Mouse (Mus musculus): ENCODE data around the gene Fbxl8. TPM values are rescaled to one million over a fixed set of nuclear protein-coding genes. Genes with fewer than 3 reads are reported as not detected.
"Not testable (repeated sequence)": the region's sequence is repeated elsewhere in the genome, so short reads cannot be mapped to it uniquely, and the experiment has no call there.

Gene Fbxl8
- total RNA-seq (2021), result 1 to 10 TPM; 3.2 to 3.5 TPM
- long read RNA-seq, experiment 1, result 0 reads
- long read RNA-seq, experiment 2, partial matches to known transcripts, result 1 of 6 reads
- long read RNA-seq, experiment 2, other reads (novel, unspliced or antisense), result 3 of 6 reads

DNA sequence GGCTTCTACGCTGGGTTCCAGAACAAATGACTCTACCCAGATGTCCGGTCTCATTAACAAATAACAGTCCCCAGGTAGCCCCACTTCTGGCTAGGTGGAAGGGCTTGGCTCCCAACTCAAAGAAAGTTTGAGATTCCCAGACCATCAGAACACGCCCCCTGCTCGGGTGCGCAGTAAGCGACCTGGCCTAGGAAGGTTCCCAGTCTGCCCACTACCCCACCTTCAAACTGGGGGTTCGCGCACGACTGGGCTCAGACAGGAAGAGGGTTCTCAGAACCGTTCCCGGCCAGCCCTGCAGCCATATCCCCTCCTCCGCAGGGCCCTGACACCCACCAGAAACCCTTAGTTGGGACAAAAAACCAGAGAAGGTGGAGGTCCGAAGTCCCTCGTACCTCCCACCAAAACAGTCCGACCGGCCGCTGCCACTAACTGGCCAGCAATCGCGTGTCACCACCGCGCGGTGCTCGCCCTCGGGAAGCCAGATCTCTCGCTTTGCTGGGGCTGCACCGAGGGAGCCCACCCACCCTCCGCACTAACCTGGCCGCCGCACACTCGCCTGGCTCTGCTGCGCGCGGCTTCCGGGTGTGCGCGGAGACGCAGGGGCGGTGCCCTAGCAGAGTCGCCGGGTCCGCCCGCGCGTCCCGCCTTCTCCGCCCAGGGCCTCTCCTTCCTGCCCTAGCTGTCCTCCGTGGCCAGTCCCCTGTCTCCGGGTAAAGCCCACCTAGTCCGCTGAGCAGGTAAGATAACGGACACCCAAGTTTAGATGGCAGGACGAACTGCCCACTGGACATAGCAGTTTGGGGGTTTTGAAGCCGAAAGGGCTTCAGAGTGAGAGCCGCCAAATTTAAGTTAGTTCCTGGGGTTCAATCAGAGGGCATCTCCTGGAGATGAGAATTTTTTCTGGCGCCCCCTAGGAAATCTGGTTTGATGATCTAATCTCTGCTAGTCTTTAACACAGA, at the start of gene Fbxl8, which contains the start of gene Tradd:
Gene Fbxl8, plus strand, starts transcription at position 625 of the 959 bp plus-strand sequence.
Gene Tradd, minus strand, starts transcription at position 586 of the 959 bp plus-strand sequence.
- DNase-seq (ENCODE audit: low spot score in 2 of 2), result peak; percentile 40 to 60

GRCm38 (mm10) chr8:105217926-105218522, 46.4 kb upstream of the Fbxl8 start:
- DNase-seq (ENCODE audit: low spot score in 2 of 2), result no peak

DNA sequence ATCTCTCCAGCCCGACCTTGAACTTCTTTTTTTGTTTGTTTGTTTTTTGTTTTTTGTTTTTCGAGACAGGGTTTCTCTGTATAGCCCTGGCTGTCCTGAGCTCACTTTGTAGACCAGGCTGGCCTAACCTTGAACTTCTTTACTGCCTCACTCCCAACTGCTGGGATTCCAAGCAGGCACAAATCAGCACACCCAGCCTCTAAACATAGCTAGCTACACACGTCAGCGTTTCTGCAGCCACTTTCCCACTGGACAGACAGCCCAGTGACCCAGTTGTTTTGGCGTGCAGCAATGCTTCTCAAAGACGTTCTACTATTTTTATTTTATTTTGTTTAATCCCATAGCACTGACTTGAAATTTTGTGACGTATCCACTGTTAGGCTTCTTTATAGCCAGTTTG, 40.6 kb upstream of the Fbxl8 start:
- no peak for DNase-seq (ENCODE audit: low spot score in 2 of 2)

GRCm38 (mm10) chr8:105224413-105225271, 39.8 kb upstream of the Fbxl8 start, which contains the start of gene D230025D16Rik:
Gene D230025D16Rik (plus strand): TSS chr8:105225145.
- peak; percentile 91 to 92 for DNase-seq (ENCODE audit: low spot score in 2 of 2)

DNA sequence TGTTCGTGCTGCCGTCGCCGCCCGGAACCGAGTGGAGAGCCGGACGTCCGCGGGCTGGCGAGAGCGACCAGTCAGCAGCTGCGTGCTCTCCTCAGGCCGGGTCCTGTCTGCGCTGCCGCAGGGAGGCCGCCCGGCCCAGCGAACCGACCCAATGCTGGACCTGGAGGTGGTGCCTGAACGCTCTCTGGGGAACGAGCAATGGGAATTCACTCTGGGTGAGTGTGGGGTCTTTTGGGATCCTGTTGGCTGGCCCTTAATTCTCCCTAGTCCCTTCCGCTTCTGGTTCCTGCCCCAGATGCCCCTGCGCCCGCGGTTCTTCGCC, 39.2 kb upstream of the Fbxl8 start:
- DNase-seq (ENCODE audit: low spot score in 2 of 2), result no peak

- DNase-seq (ENCODE audit: low spot score in 2 of 2), result no peak
Observed at GRCm38 (mm10) chr8:105225917-105226316, 38.5 kb upstream of the Fbxl8 start.

- DNase-seq (ENCODE audit: low spot score in 2 of 2), result no peak
Observed at GRCm38 (mm10) chr8:105231503-105232320, 32.7 kb upstream of the Fbxl8 start.

GRCm38 (mm10) chr8:105232321-105232693, 32.1 kb upstream of the Fbxl8 start:
- DNase-seq (ENCODE audit: low spot score in 2 of 2), result not testable (repeated sequence)

- DNase-seq (ENCODE audit: low spot score in 2 of 2), result no peak
Observed at GRCm38 (mm10) chr8:105233126-105233935, 31.1 kb upstream of the Fbxl8 start.

DNA sequence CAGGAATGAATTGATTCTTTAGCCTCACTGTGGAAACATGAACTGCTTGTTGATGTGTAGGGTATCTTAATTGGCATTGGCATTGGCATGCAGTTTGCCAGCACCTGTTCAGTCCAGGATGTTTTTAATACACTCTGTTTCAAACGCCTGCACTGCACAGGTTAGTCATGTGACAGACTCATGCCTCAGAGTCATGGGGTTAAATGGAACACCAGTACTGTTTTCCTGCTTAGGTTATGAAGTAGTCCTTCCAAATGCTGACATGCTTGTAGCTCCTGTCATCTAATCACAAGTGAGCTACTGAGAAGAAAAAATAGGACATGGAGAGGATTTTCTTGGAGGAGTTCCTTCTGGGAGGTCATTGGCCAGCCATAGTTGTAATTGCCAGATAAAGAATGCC, 29.2 kb upstream of the Fbxl8 start:
- DNase-seq (ENCODE audit: low spot score in 2 of 2), result no peak

- DNase-seq (ENCODE audit: low spot score in 2 of 2), result no peak
Observed at GRCm38 (mm10) chr8:105237442-105238142, 26.9 kb upstream of the Fbxl8 start.

DNA sequence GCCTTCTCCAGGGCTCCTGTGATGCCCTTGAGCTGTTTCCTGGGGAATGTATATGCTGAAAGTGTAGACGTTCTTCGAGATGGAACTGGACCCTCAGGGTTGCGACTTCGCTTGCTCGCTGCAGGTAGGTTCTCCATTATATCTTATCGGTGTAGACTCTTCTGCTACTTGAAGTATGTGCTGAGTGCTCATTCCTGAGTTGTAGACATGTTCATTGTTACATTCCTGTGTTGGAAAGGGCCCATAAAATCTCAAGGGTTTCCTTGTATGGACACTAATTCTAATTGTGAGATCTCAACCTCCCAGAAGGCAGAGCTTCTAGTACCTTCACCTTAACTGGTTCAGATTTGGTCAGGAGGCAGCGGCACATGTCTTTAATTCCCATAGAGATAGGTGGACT, 23.4 kb upstream of the Fbxl8 start:
- DNase-seq (ENCODE audit: low spot score in 2 of 2), result no peak

DNA sequence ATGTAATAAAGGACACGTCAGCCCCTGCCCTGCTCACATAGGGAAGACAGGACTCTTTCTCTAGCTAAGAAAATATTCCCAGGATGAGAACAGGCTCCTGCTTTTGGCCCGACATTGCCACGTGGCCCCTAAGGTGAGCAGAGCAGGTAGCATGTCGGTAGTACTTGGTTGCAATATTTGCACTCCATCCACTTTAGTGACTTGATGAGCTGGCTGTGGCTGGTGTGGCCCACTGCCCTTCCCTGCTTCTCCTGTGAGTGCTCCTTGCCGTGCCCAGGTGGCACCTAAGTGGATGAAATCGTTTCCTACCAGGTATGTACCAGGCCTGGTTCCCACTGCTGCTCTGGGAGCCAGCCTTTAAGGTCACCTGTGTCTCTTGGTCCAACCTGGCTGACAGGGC, 12.5 kb upstream of the Fbxl8 start:
- no peak for DNase-seq (ENCODE audit: low spot score in 2 of 2)

DNA sequence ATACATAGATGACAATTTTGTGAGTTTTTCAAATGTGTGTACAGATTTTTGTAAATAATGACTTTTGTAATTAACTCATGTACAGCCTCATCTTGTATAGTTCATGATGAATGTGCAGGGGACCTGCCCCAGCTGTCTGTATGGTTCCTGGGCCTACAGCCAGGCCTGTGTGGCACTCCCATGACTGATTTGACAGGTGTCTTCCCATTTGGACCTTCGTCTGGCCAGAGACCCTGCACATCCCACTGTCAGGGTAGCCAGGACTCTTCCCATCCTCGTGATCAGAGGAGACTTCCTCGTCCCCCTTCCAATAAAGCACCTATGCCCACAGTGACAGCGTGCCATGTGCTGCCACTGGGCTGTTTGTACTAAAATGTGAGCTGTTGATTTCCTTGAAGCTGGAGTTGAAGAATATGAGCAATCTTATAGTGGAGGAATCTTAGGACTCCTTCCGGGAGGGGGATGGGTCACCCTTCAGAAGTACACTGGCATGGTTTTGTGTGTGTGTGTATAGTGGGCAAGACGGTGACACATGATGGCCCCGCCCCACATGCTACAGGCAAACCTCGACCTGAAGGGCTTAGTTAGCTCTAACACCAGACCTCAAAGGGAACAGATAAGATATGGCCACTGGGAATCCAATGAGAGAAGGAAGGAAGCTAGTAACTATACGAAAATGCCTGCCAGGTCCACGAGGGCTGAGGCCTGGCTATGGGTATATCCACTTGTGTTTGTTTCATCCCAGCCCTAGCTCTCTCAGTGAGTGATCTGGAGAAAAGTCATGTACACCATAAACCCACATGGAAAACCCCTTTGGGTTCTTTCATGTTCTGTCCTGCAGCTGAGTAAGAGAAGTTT, 11.5 kb upstream of the Fbxl8 start:
- DNase-seq (ENCODE audit: low spot score in 2 of 2), result no peak

DNA sequence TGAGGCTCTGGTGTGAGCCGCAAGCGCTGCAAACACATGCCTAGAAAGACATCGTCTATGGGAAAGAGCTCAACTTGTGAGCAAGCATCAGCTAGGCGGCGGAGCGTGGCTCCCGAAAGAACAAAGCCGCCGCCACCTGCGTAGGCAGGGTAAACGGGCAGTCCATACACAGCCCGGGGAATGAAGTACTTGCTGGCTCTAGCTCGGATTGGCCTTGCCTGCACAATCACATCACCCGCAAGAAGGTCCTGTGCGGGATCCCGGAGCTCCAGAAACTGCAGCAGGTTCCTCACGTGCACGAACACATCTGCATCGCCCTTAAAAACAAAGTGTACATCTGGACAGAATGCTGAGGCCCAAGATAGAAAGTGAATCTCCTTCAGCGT, 10.7 kb upstream of the Fbxl8 start:
- no peak for DNase-seq (ENCODE audit: low spot score in 2 of 2)

DNA sequence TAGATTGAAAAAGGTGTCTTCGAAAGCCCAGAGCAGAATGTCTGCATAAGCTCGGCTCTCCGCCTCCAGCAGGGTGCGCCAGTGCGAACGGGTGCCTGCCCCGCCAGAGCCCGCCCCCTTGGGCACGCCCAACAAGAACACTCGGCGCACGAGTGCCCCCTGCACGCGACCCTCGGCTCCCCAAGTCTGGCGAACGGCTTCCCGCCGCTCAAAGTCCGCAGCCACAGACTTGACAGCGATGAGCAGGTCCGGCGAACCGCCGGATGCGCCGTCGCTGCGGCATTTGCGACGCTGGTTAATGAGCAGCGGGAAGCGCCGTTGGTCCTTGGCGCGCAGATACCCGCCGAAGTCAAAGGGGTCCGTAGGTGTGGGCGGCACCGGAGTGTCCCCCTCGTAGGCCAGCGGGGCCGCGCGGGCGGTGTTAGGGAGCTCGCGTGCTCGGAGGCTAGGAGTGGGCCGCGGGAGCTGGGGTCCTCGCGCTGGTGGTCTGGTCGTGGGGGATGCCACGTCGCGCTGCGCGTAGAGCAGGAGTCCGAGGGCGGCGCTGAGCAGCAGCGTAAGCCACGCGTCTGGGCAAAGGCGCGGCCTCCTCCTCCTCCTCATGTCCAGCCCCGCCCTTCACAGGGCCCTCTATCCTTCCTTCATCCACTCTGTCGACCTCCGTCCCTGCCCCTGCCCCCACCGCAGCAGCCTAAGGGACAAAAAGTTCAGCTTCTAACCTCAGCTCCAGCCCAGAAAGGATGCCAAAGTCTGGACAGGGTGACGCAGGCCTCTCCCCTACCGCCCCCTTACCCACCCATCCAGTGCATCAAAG, 10.1 kb upstream of the Fbxl8 start:
- peak; percentile 79 to 80 for DNase-seq (ENCODE audit: low spot score in 2 of 2)

DNA sequence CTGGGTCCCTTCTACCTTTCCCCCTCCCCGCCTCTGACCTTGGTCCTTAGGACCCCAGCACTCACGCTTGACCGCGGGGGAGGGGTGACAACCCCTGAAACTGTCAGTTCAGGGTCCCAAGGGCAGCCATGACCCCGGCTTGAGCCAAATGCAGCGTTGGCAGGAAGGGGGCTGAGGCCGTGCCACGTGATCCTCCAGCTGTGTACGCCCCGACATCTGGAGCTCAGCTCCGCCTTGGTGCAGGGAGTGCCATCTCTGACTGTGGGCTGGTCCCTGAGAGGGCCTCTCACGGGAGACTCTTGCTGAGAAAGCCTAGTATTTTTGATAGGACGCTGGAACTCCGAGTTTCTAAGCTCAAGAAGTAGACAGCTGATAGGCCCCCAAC, 9.5 kb upstream of the Fbxl8 start, which contains the start of gene B3gnt9:
Gene B3gnt9, minus strand, starts transcription at position 188 of the 385 bp plus-strand sequence.
- no peak for DNase-seq (ENCODE audit: low spot score in 2 of 2)

All from adrenal gland, postnatal 4 days (tissue).